Mouse (Mus musculus): ENCODE results near the gene Pnmal2. TPM values are rescaled to one million over a fixed set of nuclear protein-coding genes. Genes with fewer than 3 reads are reported as not detected.

Gene Pnmal2
- polyA plus RNA-seq, 1 experiment, result not detected

Other genes with a start within 250 kb of the Pnmal2 start
- not detected in 2 replicates for gene Ceacam9, start 222.8 kb upstream of the Pnmal2 start, polyA plus RNA-seq (2012; ENCODE audit: insufficient read depth, insufficient read length, missing spikeins)
- 80.6 and 87.2 TPM in 2 replicates for gene Ap2s1, start 206.3 kb upstream of the Pnmal2 start, polyA plus RNA-seq (2012; ENCODE audit: insufficient read depth, insufficient read length, missing spikeins)
- 297 and 414 TPM in 2 replicates for gene Slc1a5, start 163.3 kb upstream of the Pnmal2 start, polyA plus RNA-seq (2012; ENCODE audit: insufficient read depth, insufficient read length, missing spikeins)
- 19.4 and 21.5 TPM in 2 replicates for gene Strn4, start 128.8 kb upstream of the Pnmal2 start, polyA plus RNA-seq (2012; ENCODE audit: insufficient read depth, insufficient read length, missing spikeins)
- 8.4 and 11.1 TPM in 2 replicates for gene Fkrp, start 128.0 kb upstream of the Pnmal2 start, polyA plus RNA-seq (2012; ENCODE audit: insufficient read depth, insufficient read length, missing spikeins)
- gene Prkd2, start 101.8 kb upstream of the Pnmal2 start, polyA plus RNA-seq (2012; ENCODE audit: insufficient read depth, insufficient read length, missing spikeins), result 8.5 and 11.3 TPM in 2 replicates
- 0.79 and 2.1 TPM in 2 replicates for gene Dact3, start 69.4 kb upstream of the Pnmal2 start, polyA plus RNA-seq (2012; ENCODE audit: insufficient read depth, insufficient read length, missing spikeins)
- not detected in 2 replicates for gene Gng8, start 52.9 kb upstream of the Pnmal2 start, polyA plus RNA-seq (2012; ENCODE audit: insufficient read depth, insufficient read length, missing spikeins)
- 1.9 and 2.8 TPM in 2 replicates for gene Ptgir, start 38.2 kb upstream of the Pnmal2 start, polyA plus RNA-seq (2012; ENCODE audit: insufficient read depth, insufficient read length, missing spikeins)
- 210 and 222 TPM in 2 replicates for gene Calm3, start 20.6 kb upstream of the Pnmal2 start, polyA plus RNA-seq (2012; ENCODE audit: insufficient read depth, insufficient read length, missing spikeins)
- gene Pnmal1, start 15.0 kb downstream of the Pnmal2 start, polyA plus RNA-seq (2012; ENCODE audit: insufficient read depth, insufficient read length, missing spikeins), result not detected in 2 replicates
- gene Gm42372, start 38.4 kb downstream of the Pnmal2 start, polyA plus RNA-seq (2012; ENCODE audit: insufficient read depth, insufficient read length, missing spikeins), result not detected in 2 replicates
- gene Ccdc8, start 48.0 kb downstream of the Pnmal2 start, polyA plus RNA-seq (2012; ENCODE audit: insufficient read depth, insufficient read length, missing spikeins), result 0.28 and 0.54 TPM in 2 replicates
- 36.7 and 41.0 TPM in 2 replicates for gene Ppp5c, start 83.2 kb downstream of the Pnmal2 start, polyA plus RNA-seq (2012; ENCODE audit: insufficient read depth, insufficient read length, missing spikeins)
- gene Hif3a, start 117.7 kb downstream of the Pnmal2 start, polyA plus RNA-seq (2012; ENCODE audit: insufficient read depth, insufficient read length, missing spikeins), result 0.25 TPM in 1 of 2 replicates, not detected in the other
- not detected in 2 replicates for gene Psg16, start 129.4 kb downstream of the Pnmal2 start, polyA plus RNA-seq (2012; ENCODE audit: insufficient read depth, insufficient read length, missing spikeins)
- not detected in 2 replicates for gene Ceacam3, start 205.6 kb downstream of the Pnmal2 start, polyA plus RNA-seq (2012; ENCODE audit: insufficient read depth, insufficient read length, missing spikeins)

All from brown adipose tissue, adult 24 weeks (tissue).